Mouse (Mus musculus) kidney, adult 2 months (tissue): ENCODE measurements around the gene Ankrd11. TPM values are rescaled to one million over a fixed set of nuclear protein-coding genes. Genes with fewer than 3 reads are reported as not detected.

Source experiments
- DNase-seq: peaks from one replicate; pipeline ENCODE4 v3.0.0; 2021
- H3K27ac ChIP-seq: fragments of 200-500 bp; 2 replicates; pipeline ENCODE4 v1.5.1; 2012; ENCODE audit warnings: low read depth, low read length, control low read depth, inconsistent platforms; ENCODE audit not compliant: insufficient read depth
- H3K27me3 ChIP-seq: fragments of 200-500 bp; replicated peaks from 2 replicates; pipeline ENCODE4 v1.6.1; 2012; ENCODE audit warnings: mild to moderate bottlenecking, moderate library complexity, low read length, inconsistent platforms; ENCODE audit not compliant: control insufficient read depth, insufficient read depth
- H3K36me3 ChIP-seq: fragments of 200-500 bp; 2 replicates; pipeline ENCODE4 v1.6.1; 2012; ENCODE audit warnings: mild to moderate bottlenecking, moderate library complexity, low read length, inconsistent platforms; ENCODE audit not compliant: control insufficient read depth, insufficient read depth
- H3K4me1 ChIP-seq: fragments of 200-500 bp; 2 replicates; pipeline ENCODE4 v1.6.1; 2011; ENCODE audit warnings: low read length; ENCODE audit not compliant: control insufficient read depth, insufficient read depth
- H3K4me3 ChIP-seq: fragments of 200-500 bp; 2 replicates; pipeline ENCODE4 v1.5.1; 2011; ENCODE audit warnings: mild to moderate bottlenecking, low read depth, low read length, control low read depth; ENCODE audit not compliant: insufficient read depth
- CTCF ChIP-seq: fragments of 200-500 bp; conservative IDR thresholded peaks from 2 replicates; pipeline ENCODE4 v1.5.1; 2011; ENCODE audit warnings: low read depth, mild to moderate bottlenecking, control low read depth, low read length, moderate library complexity, mixed read lengths; ENCODE audit not compliant: insufficient read depth, insufficient read length
- POLR2A ChIP-seq: fragments of 200-500 bp; IDR thresholded peaks from one replicate; pipeline ENCODE4 v1.6.1; 2011; ENCODE audit warnings: low read depth, low read length, control low read depth
- WGBS: fragments of 180-500 bp; shearing (Covaris S2); methylation state at CpG from one replicate; pipeline ENCODE4 v1.1.7; 2018; 5-methylcytosine and 5-hydroxymethylcytosine counted together
- polyA plus RNA-seq: library from polyadenylated mRNA; depleted of rRNA; stranded (reverse); fragments of >200 nt; gene quantifications from 2 replicates; pipeline ENCODE4 v1.2.3, GENCODE M21; 2012

Gene Ankrd11
- polyA plus RNA-seq, 1 experiment: 32.7 TPM

DNA sequence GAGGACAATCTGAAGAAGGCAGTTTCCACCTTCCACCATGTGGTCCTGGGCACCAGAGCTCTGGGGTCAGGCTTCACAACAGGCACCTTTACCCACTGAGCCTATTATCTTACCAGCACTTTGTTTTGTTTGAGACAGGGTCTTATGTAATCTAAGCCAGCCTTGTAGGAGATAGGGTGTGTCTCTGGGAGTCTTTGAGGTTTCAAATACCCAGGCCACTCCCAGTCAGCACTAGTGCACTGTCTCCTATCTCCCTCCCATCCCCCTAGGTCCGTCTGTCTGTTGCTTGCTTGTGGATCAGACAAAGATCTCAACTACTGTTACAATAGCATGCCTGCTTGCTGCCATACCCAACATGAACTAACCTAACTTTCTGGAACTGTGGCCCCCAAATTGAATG, 81.1 kb downstream of the Ankrd11 start:
- DNase-seq: no peak
- TF ChIP-seq POLR2A (no peak), CTCF (no peak)
- 33% methylated on average over 1 of the region's 1 CpGs for WGBS
- Histone ChIP-seq H3K4me1 (peaks cover 21% of the 10 kb centered on the region), H3K4me3 (no peak overlapping the region), H3K27me3 (no peaks in the 10 kb centered on the region), H3K36me3 (no peaks in the 10 kb centered on the region), H3K27ac (peak overlapping the region; percentile 35; the same call in 1 of the 2 replicates)

DNA sequence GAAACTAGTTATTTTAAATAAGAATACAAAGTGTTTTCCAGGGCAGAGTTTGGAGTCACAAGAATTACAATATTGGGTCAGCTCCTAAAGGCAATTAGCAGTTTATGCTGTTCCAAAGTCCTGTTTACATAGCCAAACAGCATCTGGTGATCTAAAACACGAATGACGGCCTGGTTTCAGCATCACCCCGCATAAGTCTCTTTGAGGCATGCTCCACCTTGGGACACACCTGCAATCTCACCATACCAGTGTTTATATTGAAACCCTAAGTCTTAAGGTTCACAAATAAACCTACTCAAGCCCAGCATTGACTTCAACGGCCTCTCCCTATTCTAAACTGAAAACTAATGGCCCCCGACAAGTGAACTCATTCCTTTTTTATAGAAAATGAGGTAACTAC, 81.8 kb downstream of the Ankrd11 start:
- no peaks in the 10 kb centered on the region for H3K36me3 ChIP-seq
- DNase-seq: no peak
- peaks cover 21% of the 10 kb centered on the region for H3K4me1 ChIP-seq
- H3K27ac ChIP-seq: no peak overlapping the region
- H3K27me3 ChIP-seq: no peaks in the 10 kb centered on the region
- no peak for TF ChIP-seq CTCF
- TF ChIP-seq POLR2A: no peak
- WGBS: 49% methylated on average over 5 of the region's 5 CpGs
- no peak overlapping the region for H3K4me3 ChIP-seq

DNA sequence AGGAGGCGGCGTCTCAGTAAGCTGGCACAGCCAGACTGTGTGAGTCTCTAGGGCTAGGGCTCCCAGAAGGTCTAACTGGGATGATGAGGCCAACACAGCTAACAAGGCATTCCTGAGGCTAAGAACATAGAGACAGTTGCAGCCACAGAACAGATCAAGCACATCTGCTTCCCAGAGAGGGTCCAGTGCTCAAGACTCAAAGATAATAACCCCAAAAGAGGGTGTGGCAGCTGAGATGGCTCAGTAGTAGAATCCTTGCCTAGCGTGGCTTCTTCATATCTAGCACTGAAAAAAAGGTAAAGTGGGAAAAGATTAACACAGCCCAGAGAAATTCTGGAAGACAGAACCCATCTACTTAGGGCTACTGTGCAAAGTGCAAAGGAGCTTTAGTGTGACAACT, 86.1 kb downstream of the Ankrd11 start:
- H3K27ac ChIP-seq: no peak overlapping the region
- no peaks in the 10 kb centered on the region for H3K36me3 ChIP-seq
- H3K27me3 ChIP-seq: no peaks in the 10 kb centered on the region
- TF ChIP-seq CTCF: no peak
- WGBS: 83% methylated on average over 3 of the region's 3 CpGs
- DNase-seq: no peak
- H3K4me1 ChIP-seq: peaks cover 13% of the 10 kb centered on the region
- no peak overlapping the region for H3K4me3 ChIP-seq

DNA sequence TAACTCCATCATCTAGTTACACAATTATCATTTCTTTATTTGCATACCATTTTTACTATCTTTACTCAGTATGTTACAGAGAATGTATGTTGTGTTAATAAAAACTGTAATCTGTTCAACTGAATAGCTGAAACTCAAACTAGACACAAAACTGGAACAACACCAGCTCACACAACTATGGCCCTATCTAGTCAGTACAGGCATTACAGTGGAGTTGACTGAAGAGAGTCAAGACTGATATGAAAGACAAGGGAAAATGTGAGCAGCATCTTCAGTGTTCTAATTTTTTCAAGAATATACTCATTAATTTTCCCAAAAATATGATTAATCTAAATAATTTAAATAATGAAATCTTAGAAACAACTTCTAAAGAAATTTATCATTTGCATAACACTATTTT, 86.9 kb downstream of the Ankrd11 start:
- TF ChIP-seq CTCF (no peak), POLR2A (no peak)
- H3K27me3 ChIP-seq: no peaks in the 10 kb centered on the region
- no peaks in the 10 kb centered on the region for H3K36me3 ChIP-seq
- H3K4me1 ChIP-seq: peaks cover 13% of the 10 kb centered on the region
- no peak for DNase-seq
- H3K4me3 ChIP-seq: no peak overlapping the region
- H3K27ac ChIP-seq: no peak overlapping the region

DNA sequence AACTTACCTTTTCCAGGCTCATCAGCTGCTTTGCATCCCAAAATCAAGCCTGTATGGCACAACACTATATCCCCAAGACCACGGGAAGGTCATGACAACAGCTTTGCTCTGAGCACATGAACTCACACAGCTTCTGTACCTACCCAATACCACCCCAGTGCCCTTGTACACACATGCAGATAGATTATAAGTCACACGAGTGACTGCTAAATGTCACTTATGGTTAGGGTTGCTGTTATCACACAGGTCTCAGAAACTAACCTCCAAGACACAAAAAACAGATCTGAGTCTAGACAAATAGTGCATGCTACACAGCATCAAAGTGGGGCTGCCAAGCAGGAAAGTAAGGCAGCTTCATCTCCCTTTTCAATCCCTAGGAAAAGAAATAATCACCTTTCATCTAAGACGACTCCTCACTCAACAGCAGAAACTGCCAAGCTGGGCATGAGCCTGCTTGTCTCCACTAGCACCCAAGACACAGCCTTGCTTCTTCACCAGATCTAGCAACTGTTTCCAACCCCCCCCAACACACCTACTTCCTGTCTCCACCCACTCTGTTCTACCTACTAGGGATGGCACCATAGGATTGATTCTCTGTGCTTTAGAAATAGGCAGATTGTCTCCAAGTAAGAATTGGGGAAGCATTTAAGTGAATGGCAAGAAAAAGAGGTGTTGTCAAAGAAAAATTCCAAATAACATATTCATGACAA, 87.8 kb downstream of the Ankrd11 start:
- DNase-seq: no peak

DNA sequence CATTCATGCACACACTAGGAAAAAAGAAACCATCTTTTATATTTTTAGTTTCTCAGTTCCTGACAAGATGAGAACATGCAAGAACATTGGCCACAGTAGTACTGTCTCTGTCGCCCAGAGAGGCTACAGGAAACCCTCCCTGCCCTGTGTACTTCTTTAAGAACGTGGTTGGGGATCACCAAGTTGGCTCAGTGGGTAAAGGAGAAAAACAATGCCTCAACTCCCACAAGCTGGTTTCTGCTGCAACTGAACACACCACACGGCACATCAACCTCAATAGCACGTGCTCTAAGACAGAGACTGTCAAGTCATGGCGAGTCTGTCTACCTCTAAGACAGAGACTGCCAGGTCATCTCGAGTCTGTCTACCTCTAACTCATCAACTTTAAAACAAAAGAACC, 89.0 kb downstream of the Ankrd11 start:
- Histone ChIP-seq H3K4me1 (peaks cover 15% of the 10 kb centered on the region), H3K4me3 (no peak overlapping the region), H3K27me3 (no peaks in the 10 kb centered on the region), H3K36me3 (no peaks in the 10 kb centered on the region), H3K27ac (no peak overlapping the region)
- 79% methylated on average over 6 of the region's 6 CpGs for WGBS
- no peak for DNase-seq
- no peak for TF ChIP-seq CTCF
- TF ChIP-seq POLR2A: no peak

More for the DNA sequence above, 87.8 kb downstream of the Ankrd11 start:
- H3K4me3 ChIP-seq: no peak overlapping the region
- peaks cover 15% of the 10 kb centered on the region for H3K4me1 ChIP-seq
- 69% methylated on average over 3 of the region's 3 CpGs for WGBS
- no peak for TF ChIP-seq POLR2A
- no peak for TF ChIP-seq CTCF
- H3K27me3 ChIP-seq: no peaks in the 10 kb centered on the region
- H3K36me3 ChIP-seq: no peaks in the 10 kb centered on the region
- no peak overlapping the region for H3K27ac ChIP-seq

DNA sequence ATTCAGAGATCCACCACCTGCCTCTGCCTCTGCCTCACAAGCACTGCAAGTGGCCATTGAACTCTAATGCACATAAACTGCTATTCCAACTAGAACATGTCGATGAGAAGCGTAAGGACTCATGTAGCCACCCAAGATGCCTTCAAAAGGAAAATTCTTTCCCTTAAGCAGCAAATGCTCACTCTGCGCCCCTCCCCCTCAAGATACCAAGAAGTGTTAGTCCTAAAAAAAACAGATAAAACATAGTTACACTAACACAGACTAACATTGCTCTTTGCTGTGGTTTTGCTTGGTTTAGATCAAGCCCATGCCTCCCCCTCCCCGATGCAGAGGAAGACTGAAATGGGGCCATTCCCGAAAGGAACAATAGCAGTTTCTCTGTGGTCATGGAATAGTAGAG, 90.6 kb downstream of the Ankrd11 start:
- TF ChIP-seq CTCF (no peak), POLR2A (no peak)
- Histone ChIP-seq H3K27ac (no peak overlapping the region), H3K4me1 (peaks cover 14% of the 10 kb centered on the region), H3K36me3 (no peaks in the 10 kb centered on the region), H3K4me3 (no peak overlapping the region), H3K27me3 (no peaks in the 10 kb centered on the region)
- no peak for DNase-seq
- WGBS: 83% methylated on average over 5 of the region's 5 CpGs
